In genomic region chr4:53196058-53196771, GRCm38 (mm10) we compare ENCODE assay signal across 8 mouse cellular contexts. TPM values are rescaled to one million over a fixed set of nuclear protein-coding genes. Genes with fewer than 3 reads are reported as not detected.
DNase-seq lines count a peak whose midpoint lies in the region; ATAC-seq lines count a peak whose summit lies in the region.

No protein-coding gene starts in this region.

- H3K27me3 ChIP-seq in megakaryocyte, embryonic 14.5 days (replicated peaks), result no peaks in the 10 kb centered on the region

- H3K4me3 ChIP-seq in megakaryocyte, embryonic 14.5 days (replicated peaks), result peak overlapping the region; percentile 80

- peaks cover 7% of the 10 kb centered on the region; the same call in 1 of the 2 replicates for H3K4me1 ChIP-seq in megakaryocyte, embryonic 14.5 days

- peak; percentile 93 for DNase-seq in adrenal gland, adult 2 months
- peak; percentile 77 for DNase-seq in embryo, embryonic 11.5 days (ENCODE audit: low read depth, low spot score)
- peak; percentile 89 for DNase-seq in gastrocnemius, postnatal 25 days
- peak; percentile 73 to 92 for DNase-seq in left cerebral cortex, adult 9 months (ENCODE audit: low spot score in 2 of 2)
- peak; percentile 89 to 95 for DNase-seq in right cerebral cortex, adult 2 months (ENCODE audit: low spot score in 2 of 2)
- peak; percentile 61 for DNase-seq in urinary bladder, postnatal 10 days (ENCODE audit: low spot score)

- no peaks in the 10 kb centered on the region for H3K36me3 ChIP-seq in megakaryocyte, embryonic 14.5 days (replicated peaks; ENCODE audit: low read length)

- peak; percentile 98 for ATAC-seq in inflammation-experienced regulatory T-cells, adult 6 months

- H3K9me3 ChIP-seq in megakaryocyte, embryonic 14.5 days, result no peaks in the 10 kb centered on the region

RNA-seq across cellular contexts. Expression of gene Abca1, which starts 36.5 kb away (rescaled TPM):
- 100 to 1,000 TPM; 137 to 213 TPM for total RNA-seq in adrenal gland, adult 2 months (2021)
- polyA plus RNA-seq in adrenal gland, adult 2 months (2012; rRNA removed), result 15.7 and 27.8 TPM in 2 replicates
- 1 to 10 TPM; 4.8 to 9.4 TPM for total RNA-seq in gastrocnemius, postnatal 25 days (2021)
- polyA plus RNA-seq in inflammation-experienced regulatory T-cells, adult 6 months (2017; shearing (Covaris generic)), result 1 to 10 TPM in 2 of 3 experiments, under 1 TPM in 1; 0.18 to 3.0 (median 2.6) TPM
- polyA plus RNA-seq in megakaryocyte, embryonic 14.5 days (2012; ENCODE audit: insufficient read depth, low replicate concordance), result 0.77 TPM in 1 of 2 replicates, not detected in the other

Comparison
In these comparisons a context has a peak if more than half of its experiments do, and no peak if none do; other contexts are left out.
1. Peak in every context shown above with its lines: DNase-seq, ATAC-seq and H3K4me3 ChIP-seq.